Mouse (Mus musculus) hindbrain, embryonic 12.5 days (tissue): ENCODE measurements around the gene Tnfrsf23. TPM values are rescaled to one million over a fixed set of nuclear protein-coding genes. Genes with fewer than 3 reads are reported as not detected.
"Not testable (repeated sequence)": the region's sequence is repeated elsewhere in the genome, so short reads cannot be mapped to it uniquely, and the experiment has no call there.

Experiments used
- ATAC-seq: fragments of 200-750 bp; cut with Nextera tagmentation; 2 replicates; pipeline ENCODE4 v1.8.0; 2017; ENCODE audit warnings: moderate TSS enrichment; ENCODE audit not compliant: low FRiP score
- H3K27ac ChIP-seq: fragments of 300-500 bp; sonication (generic); 2 replicates; pipeline ENCODE4 v1.5.1; 2016; ENCODE audit warnings: mild to moderate bottlenecking
- H3K27me3 ChIP-seq: fragments of 300-500 bp; sonication (generic); 2 replicates; pipeline ENCODE4 v1.6.1; 2016; ENCODE audit warnings: mild to moderate bottlenecking
- H3K36me3 ChIP-seq: fragments of 300-500 bp; sonication (generic); 2 replicates; pipeline ENCODE4 v1.6.1; 2016; ENCODE audit warnings: mild to moderate bottlenecking
- H3K4me1 ChIP-seq: fragments of 300-500 bp; sonication (generic); 2 replicates; pipeline ENCODE4 v1.6.1; 2016
- H3K4me2 ChIP-seq: fragments of 300-500 bp; sonication (generic); replicated peaks from 2 replicates; pipeline ENCODE4 v1.6.1; 2016; ENCODE audit warnings: mild to moderate bottlenecking
- H3K4me3 ChIP-seq: fragments of 300-500 bp; sonication (generic); 2 replicates; pipeline ENCODE4 v1.5.1; 2016; ENCODE audit warnings: mild to moderate bottlenecking
- H3K9ac ChIP-seq: fragments of 300-500 bp; sonication (generic); 2 replicates; pipeline ENCODE4 v1.6.1; 2016; ENCODE audit warnings: mild to moderate bottlenecking, moderate library complexity
- H3K9me3 ChIP-seq: fragments of 300-500 bp; sonication (generic); replicated peaks from 2 replicates; pipeline ENCODE4 v1.6.1; 2016; ENCODE audit warnings: mild to moderate bottlenecking
- WGBS: fragments of 180-500 bp; shearing (Covaris S2); methylation state at CpG from one replicate; pipeline ENCODE4 v1.1.7; 2016; 5-methylcytosine and 5-hydroxymethylcytosine counted together
- polyA plus RNA-seq: library from polyadenylated mRNA; unstranded; fragments of >200 nt; fragmentation: Nextera tagmentation; extraction: Ambion mirVana; gene quantifications from 2 replicates; pipeline ENCODE4 v1.2.1, GENCODE M21; 2016

Tnfrsf23 gene
- polyA plus RNA-seq, 1 experiment from 2014 or later = 0.80 TPM

DNA sequence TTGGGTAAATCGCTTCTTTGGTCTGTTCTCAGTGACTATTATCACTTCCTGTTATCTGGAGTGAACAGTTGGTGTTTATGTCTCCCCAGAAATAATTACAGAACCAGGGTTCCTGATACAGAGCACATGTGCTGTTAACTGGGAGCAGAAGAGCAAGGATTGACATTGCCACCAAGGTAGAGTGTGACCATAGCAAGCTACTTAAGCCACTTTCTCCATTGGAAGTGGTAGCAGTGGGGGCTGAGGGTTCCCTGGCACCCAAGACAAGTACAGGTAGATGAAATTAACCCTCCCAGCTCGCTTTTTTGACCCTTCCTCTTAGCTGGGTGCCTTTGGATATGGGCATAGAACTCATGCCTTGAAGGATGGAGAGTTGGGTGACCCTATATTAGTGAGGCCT is 4.8 kb downstream of the Tnfrsf23 start:
- not testable (repeated sequence) for ATAC-seq, H3K27me3 ChIP-seq, H3K4me2 ChIP-seq, H3K9me3 ChIP-seq, H3K4me1 ChIP-seq, H3K4me3 ChIP-seq, H3K36me3 ChIP-seq, H3K9ac ChIP-seq, H3K27ac ChIP-seq
- 54% methylated on average over 2 of the region's 2 CpGs for WGBS

DNA sequence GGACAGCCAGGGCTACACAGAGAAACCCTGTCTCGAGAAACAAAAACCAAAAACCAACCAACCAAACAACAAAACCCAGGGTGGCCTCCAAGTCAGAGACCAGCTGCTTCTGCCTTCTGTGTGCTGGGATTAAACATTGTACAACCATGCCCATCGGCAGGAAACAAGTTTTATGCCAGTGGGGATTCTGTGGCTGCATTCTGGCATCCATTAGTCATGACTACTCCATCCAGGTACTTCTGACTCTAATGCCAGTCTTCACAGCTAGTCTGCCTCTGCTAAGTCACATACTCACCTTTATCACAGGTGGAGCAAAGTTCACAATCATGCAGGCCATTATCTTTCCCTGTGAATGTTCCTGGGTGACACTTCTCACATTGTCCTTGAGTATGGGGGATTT is 6.0 kb downstream of the Tnfrsf23 start:
- not testable (repeated sequence) for H3K4me1 ChIP-seq, H3K4me3 ChIP-seq, H3K9me3 ChIP-seq, H3K27me3 ChIP-seq, ATAC-seq, H3K36me3 ChIP-seq, H3K9ac ChIP-seq, H3K4me2 ChIP-seq, H3K27ac ChIP-seq
- WGBS = 80% methylated on average over 2 of the region's 2 CpGs

DNA sequence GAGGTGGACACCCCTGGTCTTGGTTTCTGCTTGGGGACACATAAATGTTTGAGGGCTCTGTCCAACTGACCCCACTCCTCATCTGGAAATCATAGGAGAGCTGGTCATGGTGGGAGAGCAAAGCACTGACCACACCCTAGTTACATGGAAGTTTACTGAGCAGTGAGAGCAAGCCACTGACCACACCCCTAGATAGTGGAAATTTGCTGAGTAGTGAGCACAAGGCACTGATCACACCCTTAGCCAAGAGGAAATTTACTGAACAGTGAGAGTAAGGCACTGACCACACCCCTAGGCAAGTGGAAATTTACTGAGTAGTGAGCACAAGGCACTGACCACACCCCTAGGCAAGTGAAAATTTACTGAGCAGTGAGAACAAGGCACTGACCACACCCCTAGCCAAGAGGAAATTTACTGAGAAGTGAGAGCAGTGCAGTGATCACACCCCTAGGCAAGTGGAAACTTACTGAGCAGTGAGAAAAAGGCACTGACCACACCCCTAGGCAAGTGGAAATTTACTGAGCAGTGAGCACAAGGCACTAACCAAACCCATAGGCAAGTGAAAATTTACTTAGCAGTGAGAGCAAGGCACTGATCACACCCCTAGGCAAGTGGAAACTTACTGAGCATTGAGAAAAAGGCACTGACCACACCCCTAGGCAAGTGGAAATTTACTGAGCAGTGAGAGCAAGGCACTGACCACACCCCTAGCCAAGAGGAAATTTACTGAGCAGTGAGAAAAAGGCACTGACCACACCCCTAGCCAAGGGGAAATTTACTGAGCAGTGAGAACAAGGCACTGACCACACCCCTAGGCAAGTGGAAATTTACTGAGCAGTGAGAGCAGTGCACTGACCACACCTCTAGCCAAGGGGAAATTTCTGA is 19.0 kb downstream of the Tnfrsf23 start:
- no peak for ATAC-seq
- H3K9me3 ChIP-seq = no peaks in the 10 kb centered on the region
- no peaks in the 10 kb centered on the region for H3K27me3 ChIP-seq
- H3K4me3 ChIP-seq = no peak overlapping the region
- no peaks in the 10 kb centered on the region for H3K36me3 ChIP-seq
- H3K4me2 ChIP-seq = no peak overlapping the region
- no peaks in the 10 kb centered on the region for H3K4me1 ChIP-seq
- H3K9ac ChIP-seq = no peak overlapping the region
- H3K27ac ChIP-seq = no peak overlapping the region

DNA sequence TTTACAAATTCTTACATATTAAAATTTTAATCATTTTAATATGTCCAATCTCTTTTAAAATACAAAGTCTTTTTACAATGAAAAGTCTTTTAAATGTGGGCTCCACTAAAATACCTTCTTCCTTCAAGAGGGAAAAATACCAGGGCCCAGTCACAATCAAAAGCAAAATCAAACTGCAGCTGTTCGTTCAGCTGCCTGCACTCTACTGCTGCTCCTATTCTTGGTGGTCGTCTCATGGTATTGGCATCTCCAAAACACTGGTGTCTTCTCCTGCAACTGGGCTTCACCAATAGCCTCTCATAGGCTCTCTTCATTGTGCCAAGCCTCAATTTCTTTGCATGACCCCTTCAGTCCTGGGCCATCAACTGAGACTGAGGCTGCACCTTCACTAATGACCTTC is 22.2 kb downstream of the Tnfrsf23 start:
- no peak for ATAC-seq
- WGBS = 91% methylated on average over 2 of the region's 2 CpGs
- Histone ChIP-seq H3K9me3 (no peaks in the 10 kb centered on the region), H3K9ac (no peak overlapping the region), H3K4me1 (no peaks in the 10 kb centered on the region), H3K4me3 (no peak overlapping the region), H3K27ac (no peak overlapping the region), H3K36me3 (no peaks in the 10 kb centered on the region), H3K27me3 (no peaks in the 10 kb centered on the region), H3K4me2 (no peak overlapping the region)

- no peaks in the 10 kb centered on the region for H3K9me3 ChIP-seq
- H3K36me3 ChIP-seq = no peaks in the 10 kb centered on the region
- H3K27me3 ChIP-seq = no peaks in the 10 kb centered on the region
- no peak overlapping the region for H3K27ac ChIP-seq
- no peak for ATAC-seq
- no peak overlapping the region for H3K4me2 ChIP-seq
- H3K4me1 ChIP-seq = no peaks in the 10 kb centered on the region
- no peak overlapping the region for H3K4me3 ChIP-seq
- H3K9ac ChIP-seq = no peak overlapping the region
Measured at GRCm38 (mm10) chr7:143660797-143661196, 24.9 kb downstream of the Tnfrsf23 start.

- peak overlapping the region; percentile 65 for H3K4me3 ChIP-seq
- not testable (repeated sequence) for H3K9me3 ChIP-seq, H3K27ac ChIP-seq, H3K36me3 ChIP-seq, H3K27me3 ChIP-seq, H3K9ac ChIP-seq, H3K4me1 ChIP-seq
- ATAC-seq = 0 out of 2 replicates have a peak, but pooled peaks have one; percentile 8
- peak overlapping the region; percentile 81; the same call in 1 of the 2 replicates for H3K4me2 ChIP-seq
- WGBS = 55% methylated on average over 10 of the region's 10 CpGs
Measured at GRCm38 (mm10) chr7:143649769-143650346, 35.8 kb downstream of the Tnfrsf23 start.

DNA sequence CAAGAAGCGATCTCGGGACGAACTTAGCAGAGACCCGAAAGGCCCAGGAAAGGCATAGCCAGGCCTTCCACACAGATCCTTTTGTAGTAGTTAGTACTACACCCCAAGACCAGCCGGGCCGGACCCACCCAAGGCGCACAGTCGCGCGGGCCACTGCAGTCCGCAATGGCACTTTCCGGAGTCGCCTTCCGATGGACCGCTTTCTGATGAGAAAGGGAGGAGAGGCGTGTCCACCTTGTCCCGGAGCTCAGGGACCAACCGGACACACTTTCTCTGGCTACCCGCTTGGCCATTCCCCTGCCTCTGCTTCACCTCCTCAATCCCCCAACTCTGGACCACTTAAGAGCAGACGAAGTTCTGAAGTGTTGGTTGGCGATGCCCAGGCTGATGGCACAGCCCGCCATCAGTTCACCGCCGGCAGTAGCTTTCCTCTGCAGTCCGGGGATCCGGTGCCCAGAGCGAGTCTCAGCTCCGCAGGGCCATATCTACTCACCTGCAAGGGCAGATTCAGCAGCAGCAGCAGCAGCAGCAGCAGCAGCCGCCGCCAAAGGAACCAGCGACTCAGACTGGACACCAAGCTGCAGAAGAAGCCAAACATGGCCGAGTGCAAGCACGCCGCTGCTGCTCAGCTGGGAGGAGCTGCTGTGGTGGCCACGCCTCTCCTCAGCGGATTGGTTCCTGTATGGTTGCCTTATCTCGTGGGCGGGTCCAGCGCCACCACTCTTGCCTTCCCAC is 36.5 kb downstream of the Tnfrsf23 start, which contains the start of gene Tnfrsf22:
Tnfrsf22 (minus strand) TSS at position 628 of the 735 bp plus-strand sequence.
- H3K9ac ChIP-seq = peak within 1 kb of the TSS; percentile 78
- H3K27me3 ChIP-seq = no peaks in the 10 kb centered on the region

DNA sequence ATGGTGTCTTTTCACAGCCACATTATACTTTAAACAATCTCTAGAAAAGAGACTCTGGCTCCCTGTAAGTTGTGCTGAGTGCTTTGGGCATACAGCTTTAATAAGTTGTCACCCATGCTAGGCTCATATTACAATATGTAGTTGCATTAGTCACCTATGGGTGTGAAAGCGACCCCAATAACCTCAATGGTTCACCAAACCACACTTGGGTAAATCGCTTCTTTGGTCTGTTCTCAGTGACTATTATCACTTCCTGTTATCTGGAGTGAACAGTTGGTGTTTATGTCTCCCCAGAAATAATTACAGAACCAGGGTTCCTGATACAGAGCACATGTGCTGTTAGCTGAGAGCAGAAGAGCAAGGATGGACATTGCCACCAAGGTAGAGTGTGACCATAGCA is 41.7 kb downstream of the Tnfrsf23 start:
- H3K4me1 ChIP-seq, H3K36me3 ChIP-seq, H3K4me2 ChIP-seq, H3K27me3 ChIP-seq, ATAC-seq, H3K9ac ChIP-seq, H3K9me3 ChIP-seq, H3K4me3 ChIP-seq, H3K27ac ChIP-seq: not testable (repeated sequence)
- WGBS = 92% methylated on average over 2 of the region's 2 CpGs

More for the DNA sequence above, 36.5 kb downstream of the Tnfrsf23 start, which contains the start of gene Tnfrsf22:
- ATAC-seq = peak; percentile 93
- H3K4me3 ChIP-seq = peak within 1 kb of the TSS; percentile 65
- no peaks in the 10 kb centered on the region for H3K4me1 ChIP-seq
- peak within 1 kb of the TSS; percentile 81 for H3K4me2 ChIP-seq
- WGBS = 4% methylated on average over 37 of the region's 39 CpGs
- H3K9me3 ChIP-seq = 0 out of 2 replicates have a peak, but pooled peaks cover 8% of the 10 kb centered on the region
- H3K27ac ChIP-seq = no peak within 1 kb of the TSS
- no peaks in the 10 kb centered on the region for H3K36me3 ChIP-seq

DNA sequence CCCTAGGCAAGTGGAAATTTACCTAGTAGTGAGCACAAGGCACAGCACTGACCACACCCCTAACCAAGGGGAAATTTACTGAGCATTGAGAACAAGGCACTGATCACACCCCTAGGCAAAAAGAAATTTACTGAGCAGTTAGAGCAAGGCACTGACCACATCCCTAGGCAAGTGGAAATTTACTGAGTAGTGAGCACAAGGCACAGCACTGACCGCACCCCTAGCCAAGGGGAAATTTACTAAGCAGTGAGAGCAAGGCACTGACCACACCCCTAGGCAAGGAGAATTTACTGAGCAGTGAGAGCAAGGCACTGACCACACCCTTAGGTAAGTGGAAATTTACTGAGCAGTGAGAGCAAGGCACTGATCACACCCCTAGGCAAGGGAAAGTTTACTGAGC is 49.0 kb downstream of the Tnfrsf23 start:
- Histone ChIP-seq H3K4me1 (no peaks in the 10 kb centered on the region), H3K4me2 (no peak overlapping the region), H3K9ac (no peak overlapping the region), H3K4me3 (no peak overlapping the region), H3K27me3 (no peaks in the 10 kb centered on the region), H3K9me3 (0 out of 2 replicates have a peak, but pooled peaks cover 7% of the 10 kb centered on the region), H3K36me3 (no peaks in the 10 kb centered on the region), H3K27ac (no peak overlapping the region)
- no peak for ATAC-seq
- 92% methylated on average over 1 of the region's 1 CpGs for whole genome bisulfite sequencing

GRCm38 (mm10) chr7:143631503-143631902 is 54.2 kb downstream of the Tnfrsf23 start:
- no peak overlapping the region for H3K4me3 ChIP-seq
- ATAC-seq = no peak
- H3K9ac ChIP-seq = no peak overlapping the region
- H3K36me3 ChIP-seq = no peaks in the 10 kb centered on the region
- no peaks in the 10 kb centered on the region for H3K4me1 ChIP-seq
- 0 out of 2 replicates have a peak, but pooled peaks cover 7% of the 10 kb centered on the region for H3K9me3 ChIP-seq
- WGBS = 60% methylated on average over 2 of the region's 2 CpGs
- no peak overlapping the region for H3K4me2 ChIP-seq
- H3K27ac ChIP-seq = no peak overlapping the region
- H3K27me3 ChIP-seq = no peaks in the 10 kb centered on the region

GRCm38 (mm10) chr7:143629501-143629900 is 56.2 kb downstream of the Tnfrsf23 start:
- no peaks in the 10 kb centered on the region for H3K36me3 ChIP-seq
- H3K9ac ChIP-seq = no peak overlapping the region
- H3K4me3 ChIP-seq = no peak overlapping the region
- H3K9me3 ChIP-seq = 0 out of 2 replicates have a peak, but pooled peaks cover 7% of the 10 kb centered on the region
- H3K4me2 ChIP-seq = no peak overlapping the region
- WGBS = 66% methylated on average over 1 of the region's 1 CpGs
- H3K27ac ChIP-seq = no peak overlapping the region
- no peak for ATAC-seq
- no peaks in the 10 kb centered on the region for H3K27me3 ChIP-seq
- H3K4me1 ChIP-seq = no peaks in the 10 kb centered on the region

DNA sequence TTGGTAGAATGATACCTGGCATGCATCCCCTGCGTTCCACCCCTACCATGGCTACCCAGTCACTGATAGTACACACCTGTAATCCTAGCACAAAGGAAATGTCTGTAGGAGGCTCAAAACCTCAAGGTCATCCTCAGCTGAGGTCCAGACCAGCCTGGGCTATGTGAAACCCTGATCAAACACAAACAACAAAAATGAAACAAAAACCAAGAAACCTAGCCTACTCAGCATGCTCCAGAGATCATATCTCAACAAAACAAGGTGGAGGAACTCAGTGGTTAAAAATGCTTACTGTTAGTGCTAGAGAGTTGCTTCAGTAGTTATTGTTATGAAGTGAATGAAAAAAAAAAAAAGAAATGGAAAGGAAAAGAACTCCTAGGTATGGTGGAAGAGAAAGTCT is 57.1 kb downstream of the Tnfrsf23 start, which contains the start of gene Tnfrsf26:
Tnfrsf26 (minus strand) TSS at position 183 of the 400 bp plus-strand sequence.
- no peaks in the 10 kb centered on the region for H3K36me3 ChIP-seq
- H3K27me3 ChIP-seq = no peaks in the 10 kb centered on the region

More for the DNA sequence above, 57.1 kb downstream of the Tnfrsf23 start, which contains the start of gene Tnfrsf26:
- Histone ChIP-seq H3K4me1 (no peaks in the 10 kb centered on the region), H3K4me2 (no peak within 1 kb of the TSS), H3K4me3 (no peak within 1 kb of the TSS), H3K9ac (no peak within 1 kb of the TSS), H3K27ac (no peak within 1 kb of the TSS), H3K9me3 (0 out of 2 replicates have a peak, but pooled peaks cover 5% of the 10 kb centered on the region)
- no peak for ATAC-seq
- WGBS = 92% methylated on average over 1 of the region's 1 CpGs
